ENCODE assay signal across 8 mouse cellular contexts in the genomic region with DNA sequence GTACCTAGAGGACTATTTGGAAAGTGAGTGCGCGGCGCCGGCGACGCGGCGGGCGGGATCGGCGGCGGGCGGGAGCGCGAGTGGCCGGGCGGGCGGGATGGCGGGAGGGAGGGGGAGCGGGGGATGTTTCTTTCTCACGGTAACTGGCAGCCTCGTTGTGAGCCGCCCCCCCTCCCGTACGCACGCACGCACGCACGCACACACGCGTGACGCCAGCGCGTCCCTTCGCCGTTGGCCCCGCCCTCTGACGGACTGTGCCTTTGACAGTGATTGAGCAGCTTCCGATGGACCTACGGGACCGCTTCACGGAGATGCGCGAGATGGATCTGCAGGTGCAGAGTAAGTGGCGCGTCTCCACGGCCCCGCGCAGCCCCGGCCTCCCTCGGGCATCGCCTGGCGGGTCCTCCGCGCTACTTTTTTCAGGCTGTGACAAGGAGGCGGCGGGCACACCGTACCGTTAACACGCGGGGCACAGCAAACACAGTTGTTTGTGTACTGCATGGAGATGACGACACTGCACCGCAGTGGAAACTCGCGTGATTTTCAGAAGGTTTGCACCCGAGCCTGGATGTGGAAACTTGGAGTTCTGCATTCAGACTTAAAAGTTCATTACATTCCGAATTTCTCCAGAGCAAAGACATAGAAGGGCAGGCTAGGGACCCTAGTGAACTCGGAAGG. TPM values are rescaled to one million over a fixed set of nuclear protein-coding genes. Genes with fewer than 3 reads are reported as not detected.
DNase-seq lines count a peak whose midpoint lies in the region; TF ChIP-seq lines count a peak whose summit lies in the region.

No protein-coding gene starts in this region.

- peak; percentile 90 for DNase-seq in WW6 (ENCODE audit: low read depth, low spot score)
- peak; percentile 87 to 96 for DNase-seq in cerebellum, postnatal 4 days (ENCODE audit: low spot score in 2 of 2)
- DNase-seq in gastrocnemius, adult 2 months, result peak; percentile 97
- DNase-seq in hindlimb bud, embryonic 11.5 days (ENCODE audit: extremely low spot score, low read depth, low spot score), result peak; percentile 58
- peak; percentile 94 to 98 for DNase-seq in left cerebral cortex, adult 8-10 months (ENCODE audit: low spot score in 2 of 2)
- peak; percentile 98 for DNase-seq in right cerebral cortex, postnatal 10 days (ENCODE audit: low spot score in 2 of 2)
- DNase-seq in urinary bladder, postnatal 25 days (ENCODE audit: low spot score), result peak; percentile 95

- peak overlapping the region; percentile 96 for H3K27ac ChIP-seq in gastrocnemius, adult 2 months

- intact Hi-C loops in gastrocnemius, adult 2 months (cut with DNase I), result loop anchor here (5.0 kb wide), 2 partner anchors 98 to 153 kb away; partner anchors contain the start of gene Tspan12

- H3K4me3 ChIP-seq in gastrocnemius, adult 2 months, result peak overlapping the region; percentile 87
- peak overlapping the region; percentile 97 for H3K4me3 ChIP-seq in megakaryocyte, embryonic 14.5 days (replicated peaks)

- peaks cover 26% of the 10 kb centered on the region for H3K36me3 ChIP-seq in megakaryocyte, embryonic 14.5 days (replicated peaks; ENCODE audit: low read length)

- peaks cover 4% of the 10 kb centered on the region for H3K27me3 ChIP-seq in megakaryocyte, embryonic 14.5 days (replicated peaks)

- H3K9me3 ChIP-seq in megakaryocyte, embryonic 14.5 days, result peaks cover 4% of the 10 kb centered on the region

- TF ChIP-seq CTCF in gastrocnemius, adult 2 months (IDR thresholded peaks at IDR 0.05), result no peak

- peaks cover 22% of the 10 kb centered on the region for H3K4me1 ChIP-seq in megakaryocyte, embryonic 14.5 days

RNA-seq across cellular contexts. Expression of gene Ing3, which starts 0.5 kb away (rescaled TPM):
- total RNA-seq in gastrocnemius, adult 2 months (2021), result 1 to 10 TPM; 9.1 to 9.8 TPM
- 10 to 100 TPM; 19.0 to 26.7 (median 20.4) TPM for total RNA-seq in left cerebral cortex, adult 8-10 months (2022)
- polyA plus RNA-seq in megakaryocyte, embryonic 14.5 days (2012; ENCODE audit: insufficient read depth, low replicate concordance), result 6.9 TPM in 1 of 2 replicates, not detected in the other

RNA-seq across cellular contexts. Expression of gene Cped1, which starts 35.8 kb away (rescaled TPM):
- total RNA-seq in gastrocnemius, adult 2 months (2021), result 10 to 100 TPM; 22.4 to 24.5 TPM
- 1 to 10 TPM; 3.9 to 5.7 (median 4.8) TPM for total RNA-seq in left cerebral cortex, adult 8-10 months (2022)
- polyA plus RNA-seq in megakaryocyte, embryonic 14.5 days (2012; ENCODE audit: insufficient read depth, low replicate concordance), result 0.17 TPM in 1 of 2 replicates, not detected in the other

Comparison
In these comparisons a context has a peak if more than half of its experiments do, and no peak if none do; other contexts are left out.
1. Peak in every context shown above with its lines: DNase-seq, H3K4me3 ChIP-seq and H3K27ac ChIP-seq.